In the genomic region with DNA sequence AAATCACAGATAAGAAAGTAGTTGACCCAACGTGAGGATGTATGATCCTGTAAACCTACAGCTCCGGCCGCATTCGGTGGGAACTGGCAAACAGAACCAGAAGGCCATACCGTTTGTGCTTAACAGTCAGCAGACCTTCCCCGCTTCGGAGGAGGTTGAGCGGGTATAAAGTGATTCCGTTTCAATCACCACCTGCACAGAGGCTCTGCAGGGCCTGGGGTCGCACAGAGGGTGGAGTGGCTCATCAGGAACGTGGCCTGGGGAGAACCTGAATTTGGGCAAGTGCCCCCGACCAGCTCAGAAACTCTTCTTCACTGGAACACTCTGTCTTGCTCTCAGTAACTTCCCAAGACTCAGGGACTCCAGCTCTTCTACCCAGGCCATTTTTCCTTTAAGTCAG, we compare ENCODE assay signal across 11 mouse cellular contexts. TPM values are rescaled to one million over a fixed set of nuclear protein-coding genes. Genes with fewer than 3 reads are reported as not detected.
DNase-seq lines count a peak whose midpoint lies in the region; ATAC-seq and TF ChIP-seq lines count a peak whose summit lies in the region.
"Had no signal": no experiment of that assay in that cellular context is flagged by ENCODE, and none has a peak within 500 bp of the region (broad histone marks: within the 10 kb centered on the region; RNA-seq: fewer than 3 reads in every experiment).

No protein-coding gene starts in this region.

- H3K4me2 ChIP-seq in heart, embryonic 14.5 days (ENCODE audit: low read length) = peak overlapping the region; percentile 41; the same call in 1 of the 2 replicates
- no peak overlapping the region for H3K4me2 ChIP-seq in neural tube, embryonic 13.5 days
- no peak overlapping the region for H3K4me2 ChIP-seq in neural tube, embryonic 15.5 days
- peak overlapping the region; percentile 37 for H3K4me2 ChIP-seq in intestine, postnatal 0 days (replicated peaks; ENCODE audit: low read depth)
- H3K4me2 ChIP-seq: limb, embryonic 12.5 days; midbrain, embryonic 11.5 days had no signal

- no peak for DNase-seq in heart, adult 9 months (ENCODE audit: low spot score in 2 of 2)
- peak; percentile 48 for DNase-seq in thymus, postnatal 14 days
- DNase-seq in left cerebral cortex, postnatal 14 days (ENCODE audit: low spot score in 2 of 2) = no peak
- no peak for DNase-seq in adrenal gland, adult 2 months
- DNase-seq: right cerebral cortex, postnatal 25 days had no signal

- TF ChIP-seq CTCF in intestine, postnatal 0 days (IDR thresholded peaks at IDR 0.05; ENCODE audit: low read depth) = no peak

- H3K4me1 ChIP-seq in heart, embryonic 14.5 days (ENCODE audit: control insufficient read depth in 2 of 2, insufficient read depth in 2 of 2, low read length in 2 of 2) = peaks cover 9 to 19% of the 10 kb centered on the region in 2 experiments
- peaks cover 15% of the 10 kb centered on the region; the same call in 1 of the 2 replicates for H3K4me1 ChIP-seq in neural tube, embryonic 13.5 days (replicated peaks)
- H3K4me1 ChIP-seq in neural tube, embryonic 15.5 days = 0 out of 2 replicates have a peak, but pooled peaks cover 11% of the 10 kb centered on the region
- peaks cover 8% of the 10 kb centered on the region for H3K4me1 ChIP-seq in intestine, postnatal 0 days (replicated peaks; ENCODE audit: control insufficient read depth, insufficient read depth, low read length)
- H3K4me1 ChIP-seq: limb, embryonic 12.5 days had no signal

- 0 out of 2 replicates have a peak overlapping the region, but pooled peaks have one; percentile 2 for H3K9ac ChIP-seq in heart, embryonic 14.5 days (ENCODE audit: low read length)
- H3K9ac ChIP-seq in neural tube, embryonic 13.5 days = no peak overlapping the region
- no peak overlapping the region for H3K9ac ChIP-seq in neural tube, embryonic 15.5 days (replicated peaks)
- 0 out of 2 replicates have a peak overlapping the region, but pooled peaks have one; percentile 31 for H3K9ac ChIP-seq in intestine, postnatal 0 days (ENCODE audit: low read depth, low read length)
- H3K9ac ChIP-seq: limb, embryonic 12.5 days had no signal

- H3K27ac ChIP-seq in heart, embryonic 14.5 days (replicated peaks in 1 of 2; ENCODE audit: control insufficient read depth in 1 of 2, insufficient read depth in 1 of 2, low read depth in 2 of 2, low read length in 2 of 2) = peak overlapping the region; percentile 63 to 75; a peak in 3 of 4 replicates
- H3K27ac ChIP-seq in neural tube, embryonic 13.5 days (replicated peaks) = 0 out of 2 replicates have a peak overlapping the region, but pooled peaks have one; percentile 28
- no peak overlapping the region for H3K27ac ChIP-seq in neural tube, embryonic 15.5 days (replicated peaks)
- peak overlapping the region; percentile 97 for H3K27ac ChIP-seq in intestine, postnatal 0 days (ENCODE audit: low read depth, low read length)
- H3K27ac ChIP-seq: limb, embryonic 12.5 days had no signal

- H3K9me3 ChIP-seq in heart, embryonic 14.5 days (ENCODE audit: control insufficient read depth, low read length) = no peaks in the 10 kb centered on the region
- no peaks in the 10 kb centered on the region for H3K9me3 ChIP-seq in neural tube, embryonic 13.5 days
- H3K9me3 ChIP-seq in neural tube, embryonic 15.5 days (replicated peaks) = no peaks in the 10 kb centered on the region
- no peaks in the 10 kb centered on the region for H3K9me3 ChIP-seq in intestine, postnatal 0 days (ENCODE audit: control insufficient read depth)
- H3K9me3 ChIP-seq: limb, embryonic 12.5 days had no signal

- 24% methylated on average over 12 of the region's 12 CpGs for WGBS in heart, embryonic 14.5 days
- WGBS in neural tube, embryonic 13.5 days = 14% methylated on average over 12 of the region's 12 CpGs
- 15% methylated on average over 12 of the region's 12 CpGs for WGBS in neural tube, embryonic 15.5 days
- WGBS in intestine, postnatal 0 days = 22% methylated on average over 12 of the region's 12 CpGs

- ATAC-seq in heart, embryonic 14.5 days (ENCODE audit: insufficient number of reproducible peaks, insufficient read depth, low FRiP score, low read depth) = no peak
- ATAC-seq in neural tube, embryonic 13.5 days (ENCODE audit: low read depth) = no peak
- ATAC-seq in neural tube, embryonic 15.5 days (ENCODE audit: low FRiP score) = no peak
- no peak for ATAC-seq in intestine, postnatal 0 days

- H3K4me3 ChIP-seq in heart, embryonic 14.5 days (ENCODE audit: control insufficient read depth in 1 of 2, insufficient read depth in 1 of 2, low read depth in 1 of 2, low read length in 2 of 2) = no peak overlapping the region
- H3K4me3 ChIP-seq in neural tube, embryonic 13.5 days = no peak overlapping the region
- no peak overlapping the region for H3K4me3 ChIP-seq in neural tube, embryonic 15.5 days (replicated peaks)
- H3K4me3 ChIP-seq in intestine, postnatal 0 days (ENCODE audit: low read depth, low read length) = no peak overlapping the region
- H3K4me3 ChIP-seq: limb, embryonic 12.5 days had no signal

- H3K27me3 ChIP-seq in heart, embryonic 14.5 days (ENCODE audit: control insufficient read depth, insufficient read depth, low read length) = no peaks in the 10 kb centered on the region
- peaks cover 14% of the 10 kb centered on the region for H3K27me3 ChIP-seq in neural tube, embryonic 13.5 days
- H3K27me3 ChIP-seq in neural tube, embryonic 15.5 days (replicated peaks) = 0 out of 2 replicates have a peak, but pooled peaks cover 4% of the 10 kb centered on the region
- no peaks in the 10 kb centered on the region for H3K27me3 ChIP-seq in intestine, postnatal 0 days (replicated peaks; ENCODE audit: control insufficient read depth, insufficient read depth, low read length)

- H3K36me3 ChIP-seq in heart, embryonic 14.5 days (ENCODE audit: control insufficient read depth, insufficient read depth, low read length) = no peaks in the 10 kb centered on the region
- no peaks in the 10 kb centered on the region for H3K36me3 ChIP-seq in neural tube, embryonic 13.5 days
- no peaks in the 10 kb centered on the region for H3K36me3 ChIP-seq in neural tube, embryonic 15.5 days
- H3K36me3 ChIP-seq in intestine, postnatal 0 days (ENCODE audit: control insufficient read depth, insufficient read depth) = no peaks in the 10 kb centered on the region
- H3K36me3 ChIP-seq: limb, embryonic 12.5 days had no signal

- intact Hi-C loops in left cerebral cortex, postnatal 14 days (cut with DNase I) = no loop called here

RNA-seq across cellular contexts. Expression of a gene that starts 2.5 kb away (rescaled TPM):
- 1.9 and 2.8 TPM in 2 replicates for polyA plus RNA-seq in heart, embryonic 14.5 days (2014; fragmentation: Nextera tagmentation; extraction: Ambion mirVana)
- 2.8 and 3.7 TPM in 2 replicates for polyA plus RNA-seq in neural tube, embryonic 13.5 days (2015; fragmentation: Nextera tagmentation; extraction: Ambion mirVana)
- polyA plus RNA-seq in neural tube, embryonic 15.5 days (2015; fragmentation: Nextera tagmentation; extraction: Ambion mirVana) = 2.6 and 11.0 TPM in 2 replicates
- 5.8 and 7.3 TPM in 2 replicates for polyA plus RNA-seq in intestine, postnatal 0 days (2015; fragmentation: Nextera tagmentation; extraction: Ambion mirVana)
- 1 to 10 TPM; 5.6 to 6.2 TPM for total RNA-seq in left cerebral cortex, postnatal 14 days (2021)
- total RNA-seq in adrenal gland, adult 2 months (2021) = 1 to 10 TPM; 3.1 to 4.2 TPM
- 2.8 and 3.7 TPM in 2 replicates for polyA plus RNA-seq in adrenal gland, adult 2 months (2012; rRNA removed)

RNA-seq across cellular contexts. Expression of a gene that starts 20.9 kb away (rescaled TPM):
- polyA plus RNA-seq in heart, embryonic 14.5 days (2014; fragmentation: Nextera tagmentation; extraction: Ambion mirVana) = 1.1 and 2.0 TPM in 2 replicates
- 1.2 and 2.5 TPM in 2 replicates for polyA plus RNA-seq in neural tube, embryonic 13.5 days (2015; fragmentation: Nextera tagmentation; extraction: Ambion mirVana)
- polyA plus RNA-seq in neural tube, embryonic 15.5 days (2015; fragmentation: Nextera tagmentation; extraction: Ambion mirVana) = 3.1 and 5.8 TPM in 2 replicates
- polyA plus RNA-seq in intestine, postnatal 0 days (2015; fragmentation: Nextera tagmentation; extraction: Ambion mirVana) = 37.2 and 41.1 TPM in 2 replicates
- 1 to 10 TPM; 2.7 to 3.7 TPM for total RNA-seq in left cerebral cortex, postnatal 14 days (2021)
- total RNA-seq in adrenal gland, adult 2 months (2021) = 10 to 100 TPM; 54.0 to 86.4 TPM
- 83.5 and 83.8 TPM in 2 replicates for polyA plus RNA-seq in adrenal gland, adult 2 months (2012; rRNA removed)

RNA-seq across cellular contexts. Expression of a gene that starts 30.1 kb away (rescaled TPM):
- polyA plus RNA-seq in heart, embryonic 14.5 days (2014; fragmentation: Nextera tagmentation; extraction: Ambion mirVana) = 14.5 and 18.7 TPM in 2 replicates
- polyA plus RNA-seq in neural tube, embryonic 13.5 days (2015; fragmentation: Nextera tagmentation; extraction: Ambion mirVana) = 3.1 and 4.1 TPM in 2 replicates
- polyA plus RNA-seq in neural tube, embryonic 15.5 days (2015; fragmentation: Nextera tagmentation; extraction: Ambion mirVana) = 3.0 and 7.4 TPM in 2 replicates
- 77.1 and 88.6 TPM in 2 replicates for polyA plus RNA-seq in intestine, postnatal 0 days (2015; fragmentation: Nextera tagmentation; extraction: Ambion mirVana)
- total RNA-seq in left cerebral cortex, postnatal 14 days (2021) = 1 to 10 TPM; 2.2 to 2.3 TPM
- total RNA-seq in adrenal gland, adult 2 months (2021) = 10 to 100 TPM; 41.7 to 44.2 TPM
- polyA plus RNA-seq in adrenal gland, adult 2 months (2012; rRNA removed) = 35.1 and 40.6 TPM in 2 replicates

RNA-seq across cellular contexts. Expression of a gene that starts 51.7 kb away (rescaled TPM):
- polyA plus RNA-seq in heart, embryonic 14.5 days (2014; fragmentation: Nextera tagmentation; extraction: Ambion mirVana) = 253 and 254 TPM in 2 replicates
- 161 and 162 TPM in 2 replicates for polyA plus RNA-seq in neural tube, embryonic 13.5 days (2015; fragmentation: Nextera tagmentation; extraction: Ambion mirVana)
- 99.3 and 144 TPM in 2 replicates for polyA plus RNA-seq in neural tube, embryonic 15.5 days (2015; fragmentation: Nextera tagmentation; extraction: Ambion mirVana)
- polyA plus RNA-seq in intestine, postnatal 0 days (2015; fragmentation: Nextera tagmentation; extraction: Ambion mirVana) = 354 and 373 TPM in 2 replicates
- 10 to 100 TPM; 97.6 to 98.1 TPM for total RNA-seq in left cerebral cortex, postnatal 14 days (2021)
- total RNA-seq in adrenal gland, adult 2 months (2021) = 100 to 1,000 TPM; 211 to 277 TPM
- polyA plus RNA-seq in adrenal gland, adult 2 months (2012; rRNA removed) = 887 and 1,091 TPM in 2 replicates

Comparison
In these comparisons a context has a peak if more than half of its experiments do, and no peak if none do; other contexts are left out.
1. H3K4me2 ChIP-seq: peak in heart, embryonic 14.5 days (single experiment) and intestine, postnatal 0 days (single experiment); none in neural tube, embryonic 13.5 days (single experiment) and neural tube, embryonic 15.5 days (single experiment).
2. H3K9ac ChIP-seq: peak in heart, embryonic 14.5 days (single experiment) and intestine, postnatal 0 days (single experiment); none in neural tube, embryonic 13.5 days (single experiment) and neural tube, embryonic 15.5 days (single experiment).